Mouse (Mus musculus): ENCODE results near the gene Col1a2. TPM values are rescaled to one million over a fixed set of nuclear protein-coding genes. Genes with fewer than 3 reads are reported as not detected.

The Col1a2 gene
- polyA plus RNA-seq, 1 experiment = 144 TPM

DNA sequence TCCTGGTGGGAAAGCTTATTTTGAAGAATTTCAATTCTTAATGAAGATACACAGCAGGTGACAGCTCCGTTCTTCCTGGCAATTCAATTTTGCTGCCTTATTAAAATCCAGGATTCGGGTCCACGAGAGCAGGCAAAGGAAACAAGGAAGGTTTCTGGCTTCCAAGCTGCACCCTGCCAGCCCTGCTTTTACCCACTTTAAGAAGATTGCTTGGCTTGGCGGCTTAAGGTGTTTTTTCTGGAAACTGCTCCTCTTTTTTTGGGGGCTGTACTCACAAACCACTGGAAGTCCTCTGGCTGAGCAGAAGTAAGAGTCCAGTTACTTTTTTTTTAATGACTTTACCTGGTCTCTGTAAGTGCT, 21.1 kb upstream of the Col1a2 start:
- no peak overlapping the region for H3ac ChIP-seq (ENCODE audit: control insufficient read depth, insufficient read length, low read depth)
- H3K79me3 ChIP-seq (ENCODE audit: low read depth) = no peaks in the 10 kb centered on the region
- H3K4me3 ChIP-seq (ENCODE audit: insufficient read depth, poor library complexity, severe bottlenecking) = no peak overlapping the region
- H3K27me3 ChIP-seq (ENCODE audit: control insufficient read depth, insufficient read depth, insufficient read length) = no peaks in the 10 kb centered on the region
- H3K36me3 ChIP-seq (ENCODE audit: control insufficient read depth, insufficient read depth) = no peaks in the 10 kb centered on the region
- TF ChIP-seq MAX (IDR thresholded peaks at IDR 0.05) (no peak), MYOD1 (IDR thresholded peaks at IDR 0.05; ENCODE audit: control insufficient read depth, insufficient read length, low read depth) (no peak), FOSL1 (IDR thresholded peaks at IDR 0.05; ENCODE audit: insufficient read depth, low read length, poor library complexity, severe bottlenecking) (no peak), USF1 (IDR thresholded peaks at IDR 0.05; ENCODE audit: low read depth) (no peak), CTCF (IDR thresholded peaks at IDR 0.05; ENCODE audit: control insufficient read depth, insufficient read depth, insufficient read length) (no peak), MYOG (IDR thresholded peaks at IDR 0.05; ENCODE audit: control insufficient read depth, extremely low read depth, insufficient read length) (no peak), CEBPB (IDR thresholded peaks at IDR 0.05; ENCODE audit: low read depth) (no peak)
- H3K79me2 ChIP-seq (ENCODE audit: control insufficient read depth, insufficient read depth) = no peaks in the 10 kb centered on the region

DNA sequence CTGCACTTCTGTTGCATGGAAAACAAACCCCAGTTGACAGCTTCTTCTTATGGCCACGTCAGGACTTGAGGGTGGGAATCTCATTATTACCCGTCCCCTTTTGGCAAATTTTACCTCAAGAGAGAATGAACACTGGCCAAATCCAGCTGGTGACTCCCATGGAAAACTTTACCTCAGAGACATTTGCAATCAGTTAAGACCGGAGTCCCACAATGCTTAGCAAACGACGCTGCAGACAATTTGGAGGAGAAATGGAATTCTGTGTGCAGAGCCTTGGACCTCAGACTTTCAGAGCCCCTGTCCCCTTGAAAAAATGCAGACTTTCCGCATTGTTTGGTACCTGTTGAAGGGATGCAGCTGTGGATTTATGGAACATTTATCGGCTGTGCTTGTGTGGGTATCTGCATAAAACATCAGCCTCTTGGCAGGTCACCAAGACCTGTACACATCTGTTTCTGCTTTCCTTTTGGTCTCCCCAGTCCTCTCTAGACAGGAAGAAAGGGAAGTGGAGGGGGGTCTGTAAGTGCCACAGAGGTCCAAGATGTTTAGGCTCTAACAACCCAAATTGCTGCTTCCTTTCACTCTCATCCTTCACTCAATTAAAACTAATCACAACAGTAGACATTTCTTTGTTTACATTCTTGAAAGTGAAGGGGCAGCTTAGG, 20.5 kb upstream of the Col1a2 start:
- H3K4me3 ChIP-seq (ENCODE audit: insufficient read depth, poor library complexity, severe bottlenecking) = no peak overlapping the region
- TF ChIP-seq FOSL1 (IDR thresholded peaks at IDR 0.05; ENCODE audit: insufficient read depth, low read length, poor library complexity, severe bottlenecking) (no peak), MYOG (IDR thresholded peaks at IDR 0.05; ENCODE audit: control insufficient read depth, extremely low read depth, insufficient read length) (no peak), CTCF (IDR thresholded peaks at IDR 0.05; ENCODE audit: control insufficient read depth, insufficient read depth, insufficient read length) (no peak), MAX (IDR thresholded peaks at IDR 0.05) (no peak), CEBPB (IDR thresholded peaks at IDR 0.05; ENCODE audit: low read depth) (no peak), MYOD1 (IDR thresholded peaks at IDR 0.05; ENCODE audit: control insufficient read depth, insufficient read length, low read depth) (no peak), USF1 (IDR thresholded peaks at IDR 0.05; ENCODE audit: low read depth) (no peak)
- no peaks in the 10 kb centered on the region for H3K27me3 ChIP-seq (ENCODE audit: control insufficient read depth, insufficient read depth, insufficient read length)
- no peaks in the 10 kb centered on the region for H3K36me3 ChIP-seq (ENCODE audit: control insufficient read depth, insufficient read depth)
- no peaks in the 10 kb centered on the region for H3K79me3 ChIP-seq (ENCODE audit: low read depth)
- no peaks in the 10 kb centered on the region for H3K79me2 ChIP-seq (ENCODE audit: control insufficient read depth, insufficient read depth)
- no peak overlapping the region for H3ac ChIP-seq (ENCODE audit: control insufficient read depth, insufficient read length, low read depth)

DNA sequence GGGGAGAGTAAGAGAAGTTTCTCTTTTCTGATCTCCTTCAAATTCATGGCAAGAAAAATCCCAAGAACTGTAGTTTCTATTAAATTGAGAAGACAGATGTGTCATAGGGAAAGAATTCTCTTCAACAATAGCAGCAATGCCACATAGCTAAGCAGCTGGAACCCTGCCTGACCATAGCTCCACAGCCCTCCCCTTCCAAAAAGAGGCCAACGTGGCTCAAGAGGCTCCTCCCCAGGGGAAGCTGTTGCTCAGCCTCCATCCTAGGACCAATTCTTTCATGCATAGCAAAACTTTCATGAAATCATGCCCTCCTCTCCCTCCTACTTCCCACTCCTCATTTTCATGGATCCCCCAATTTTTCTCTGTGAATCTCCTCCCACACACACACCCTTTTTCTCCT, 16.3 kb upstream of the Col1a2 start:
- Histone ChIP-seq H3K79me3 (ENCODE audit: low read depth) (no peaks in the 10 kb centered on the region), H3K4me3 (ENCODE audit: insufficient read depth, poor library complexity, severe bottlenecking) (no peak overlapping the region), H3K27me3 (ENCODE audit: control insufficient read depth, insufficient read depth, insufficient read length) (no peaks in the 10 kb centered on the region), H3K36me3 (ENCODE audit: control insufficient read depth, insufficient read depth) (no peaks in the 10 kb centered on the region), H3K79me2 (ENCODE audit: control insufficient read depth, insufficient read depth) (no peaks in the 10 kb centered on the region), H3ac (ENCODE audit: control insufficient read depth, insufficient read length, low read depth) (no peak overlapping the region)
- no peak for TF ChIP-seq MYOG (IDR thresholded peaks at IDR 0.05; ENCODE audit: control insufficient read depth, extremely low read depth, insufficient read length)
- TF ChIP-seq MYOD1 (IDR thresholded peaks at IDR 0.05; ENCODE audit: control insufficient read depth, insufficient read length, low read depth) = peak; percentile 46
- no peak for TF ChIP-seq USF1 (IDR thresholded peaks at IDR 0.05; ENCODE audit: low read depth)
- TF ChIP-seq MAX (IDR thresholded peaks at IDR 0.05) = peak; percentile 67
- no peak for TF ChIP-seq FOSL1 (IDR thresholded peaks at IDR 0.05; ENCODE audit: insufficient read depth, low read length, poor library complexity, severe bottlenecking)

DNA sequence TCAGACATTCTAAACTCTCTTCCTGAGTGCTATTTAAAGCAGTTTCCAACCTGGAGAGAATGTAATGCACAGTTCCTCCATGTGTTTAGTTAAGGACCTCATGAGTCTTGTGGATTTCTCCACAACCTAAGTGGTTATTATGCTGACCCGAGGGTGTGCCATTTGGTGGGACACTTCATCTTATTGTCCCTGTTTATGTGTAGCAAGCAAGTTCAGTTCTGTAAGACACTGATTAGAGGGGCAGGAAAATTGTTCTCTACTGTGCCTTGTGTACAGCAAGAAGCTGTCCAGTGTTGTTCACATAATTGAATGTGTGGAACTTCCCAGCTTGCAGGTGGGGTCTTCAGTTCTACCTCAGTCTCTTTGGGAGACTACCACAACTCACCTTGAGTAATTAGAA, 15.6 kb upstream of the Col1a2 start:
- Histone ChIP-seq H3K4me3 (ENCODE audit: insufficient read depth, poor library complexity, severe bottlenecking) (no peak overlapping the region), H3ac (ENCODE audit: control insufficient read depth, insufficient read length, low read depth) (no peak overlapping the region)

DNA sequence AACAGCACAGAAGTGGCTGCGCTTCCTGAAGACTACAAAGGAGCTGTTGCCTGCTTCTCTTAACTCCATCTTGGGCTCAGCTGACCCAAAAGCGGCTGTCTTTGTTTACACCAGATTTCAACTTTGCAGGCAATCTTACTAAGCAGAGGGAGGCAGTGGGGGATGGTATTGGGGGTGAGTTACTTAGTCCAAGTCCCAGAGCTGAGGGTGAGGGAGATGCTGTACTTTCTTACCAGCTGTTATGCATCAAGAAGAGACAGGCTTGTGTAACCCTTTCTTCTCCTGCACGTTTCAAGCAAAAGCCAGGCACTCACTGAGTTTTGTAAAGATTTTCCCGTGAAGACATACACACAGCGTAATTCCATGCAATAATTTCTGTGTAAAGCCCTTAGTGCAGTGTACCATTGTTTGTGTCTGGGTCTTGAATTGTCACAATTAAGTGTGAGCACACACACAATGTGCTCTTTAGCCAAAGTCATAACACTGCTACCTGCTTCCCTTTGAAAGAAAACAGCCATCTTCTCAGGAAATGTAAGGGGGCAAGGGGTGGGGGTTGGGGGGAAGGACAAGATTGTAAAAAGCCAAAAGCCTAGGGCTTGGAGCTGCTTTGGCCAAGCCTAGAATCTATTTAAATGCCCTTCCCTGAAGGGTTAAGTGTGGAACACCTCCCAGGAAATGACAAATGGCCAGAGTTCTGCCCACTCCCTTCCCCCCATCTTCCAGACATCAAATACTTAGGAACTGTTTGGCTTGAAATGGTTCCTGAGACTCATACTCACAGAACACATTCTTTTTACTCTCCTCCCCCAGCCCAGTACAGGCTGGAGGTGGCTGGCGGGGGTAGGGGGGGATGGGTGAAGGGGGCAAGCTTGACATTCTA, 15.0 kb upstream of the Col1a2 start:
- Histone ChIP-seq H3K36me3 (ENCODE audit: control insufficient read depth, insufficient read depth) (no peaks in the 10 kb centered on the region), H3ac (ENCODE audit: control insufficient read depth, insufficient read length, low read depth) (no peak overlapping the region), H3K27me3 (ENCODE audit: control insufficient read depth, insufficient read depth, insufficient read length) (no peaks in the 10 kb centered on the region), H3K79me2 (ENCODE audit: control insufficient read depth, insufficient read depth) (no peaks in the 10 kb centered on the region), H3K4me3 (ENCODE audit: insufficient read depth, poor library complexity, severe bottlenecking) (no peak overlapping the region), H3K79me3 (ENCODE audit: low read depth) (no peaks in the 10 kb centered on the region)
- TF ChIP-seq CEBPB (IDR thresholded peaks at IDR 0.05; ENCODE audit: low read depth) (no peak), MYOD1 (IDR thresholded peaks at IDR 0.05; ENCODE audit: control insufficient read depth, insufficient read length, low read depth) (no peak), USF1 (IDR thresholded peaks at IDR 0.05; ENCODE audit: low read depth) (no peak), MYOG (IDR thresholded peaks at IDR 0.05; ENCODE audit: control insufficient read depth, extremely low read depth, insufficient read length) (no peak), CTCF (IDR thresholded peaks at IDR 0.05; ENCODE audit: control insufficient read depth, insufficient read depth, insufficient read length) (no peak), FOSL1 (IDR thresholded peaks at IDR 0.05; ENCODE audit: insufficient read depth, low read length, poor library complexity, severe bottlenecking) (no peak), MAX (IDR thresholded peaks at IDR 0.05) (no peak)

More for the DNA sequence above, 15.6 kb upstream of the Col1a2 start:
- no peaks in the 10 kb centered on the region for H3K79me3 ChIP-seq (ENCODE audit: low read depth)
- H3K36me3 ChIP-seq (ENCODE audit: control insufficient read depth, insufficient read depth) = no peaks in the 10 kb centered on the region
- no peaks in the 10 kb centered on the region for H3K27me3 ChIP-seq (ENCODE audit: control insufficient read depth, insufficient read depth, insufficient read length)
- no peaks in the 10 kb centered on the region for H3K79me2 ChIP-seq (ENCODE audit: control insufficient read depth, insufficient read depth)
- TF ChIP-seq MYOD1 (IDR thresholded peaks at IDR 0.05; ENCODE audit: control insufficient read depth, insufficient read length, low read depth) (no peak), MAX (IDR thresholded peaks at IDR 0.05) (no peak), MYOG (IDR thresholded peaks at IDR 0.05; ENCODE audit: control insufficient read depth, extremely low read depth, insufficient read length) (no peak), USF1 (IDR thresholded peaks at IDR 0.05; ENCODE audit: low read depth) (no peak), FOSL1 (IDR thresholded peaks at IDR 0.05; ENCODE audit: insufficient read depth, low read length, poor library complexity, severe bottlenecking) (no peak), CEBPB (IDR thresholded peaks at IDR 0.05; ENCODE audit: low read depth) (no peak), CTCF (IDR thresholded peaks at IDR 0.05; ENCODE audit: control insufficient read depth, insufficient read depth, insufficient read length) (no peak)

Data from C2C12 (cell line).